Mouse (Mus musculus): ENCODE measurements around the gene Nf2. TPM values are rescaled to one million over a fixed set of nuclear protein-coding genes. Genes with fewer than 3 reads are reported as not detected.

Gene Nf2
- polyA plus RNA-seq, 1 experiment from 2014 or later = 13.5 TPM

- Histone ChIP-seq H3K27me3 (no peaks in the 10 kb centered on the region), H3K9me3 (replicated peaks) (no peaks in the 10 kb centered on the region), H3K4me3 (replicated peaks) (no peak overlapping the region), H3K4me2 (no peak overlapping the region), H3K36me3 (replicated peaks) (peaks cover 64% of the 10 kb centered on the region), H3K9ac (no peak overlapping the region), H3K27ac (replicated peaks) (no peak overlapping the region), H3K4me1 (replicated peaks) (no peaks in the 10 kb centered on the region)
- WGBS (ENCODE audit: insufficient replicate concordance) = 84% methylated on average over 5 of the region's 5 CpGs
- no peak for ATAC-seq (ENCODE audit: insufficient read depth)
These were observed 59.6 kb downstream of the Nf2 start for GRCm38 (mm10) chr11:4789691-4790090.

GRCm38 (mm10) chr11:4784629-4785142 is 64.7 kb downstream of the Nf2 start:
- WGBS (ENCODE audit: insufficient replicate concordance) = 47% methylated on average over 5 of the region's 5 CpGs

GRCm38 (mm10) chr11:4783116-4783515 is 66.2 kb downstream of the Nf2 start:
- no peak overlapping the region for H3K4me2 ChIP-seq
- no peaks in the 10 kb centered on the region for H3K4me1 ChIP-seq (replicated peaks)
- no peak overlapping the region for H3K9ac ChIP-seq
- no peak for ATAC-seq (ENCODE audit: insufficient read depth)
- WGBS (ENCODE audit: insufficient replicate concordance) = 56% methylated on average over 3 of the region's 3 CpGs
- no peaks in the 10 kb centered on the region for H3K27me3 ChIP-seq
- H3K4me3 ChIP-seq (replicated peaks) = no peak overlapping the region
- H3K27ac ChIP-seq (replicated peaks) = no peak overlapping the region
- peaks cover 49% of the 10 kb centered on the region for H3K36me3 ChIP-seq (replicated peaks)
- no peaks in the 10 kb centered on the region for H3K9me3 ChIP-seq (replicated peaks)

More at GRCm38 (mm10) chr11:4784629-4785142, 64.7 kb downstream of the Nf2 start:
- no peak overlapping the region for H3K4me3 ChIP-seq (replicated peaks)
- H3K36me3 ChIP-seq (replicated peaks) = peaks cover 46% of the 10 kb centered on the region
- no peak overlapping the region for H3K9ac ChIP-seq
- H3K27me3 ChIP-seq = no peaks in the 10 kb centered on the region
- H3K9me3 ChIP-seq (replicated peaks) = no peaks in the 10 kb centered on the region
- H3K4me1 ChIP-seq (replicated peaks) = no peaks in the 10 kb centered on the region
- ATAC-seq (ENCODE audit: insufficient read depth) = no peak
- no peak overlapping the region for H3K27ac ChIP-seq (replicated peaks)
- H3K4me2 ChIP-seq = no peak overlapping the region

GRCm38 (mm10) chr11:4780927-4781326 is 68.4 kb downstream of the Nf2 start:
- no peaks in the 10 kb centered on the region for H3K4me1 ChIP-seq (replicated peaks)
- H3K4me3 ChIP-seq (replicated peaks) = no peak overlapping the region
- no peak overlapping the region for H3K9ac ChIP-seq
- 71% methylated on average over 3 of the region's 3 CpGs for WGBS (ENCODE audit: insufficient replicate concordance)
- no peak for ATAC-seq (ENCODE audit: insufficient read depth)
- no peaks in the 10 kb centered on the region for H3K27me3 ChIP-seq
- H3K27ac ChIP-seq (replicated peaks) = no peak overlapping the region
- H3K36me3 ChIP-seq (replicated peaks) = peaks cover 30% of the 10 kb centered on the region
- no peaks in the 10 kb centered on the region for H3K9me3 ChIP-seq (replicated peaks)
- H3K4me2 ChIP-seq = no peak overlapping the region

GRCm38 (mm10) chr11:4772925-4773324 is 76.4 kb downstream of the Nf2 start:
- Histone ChIP-seq H3K27ac (replicated peaks) (no peak overlapping the region), H3K4me3 (replicated peaks) (no peak overlapping the region), H3K27me3 (no peaks in the 10 kb centered on the region), H3K36me3 (replicated peaks) (peaks cover 6% of the 10 kb centered on the region), H3K9me3 (replicated peaks) (no peaks in the 10 kb centered on the region), H3K4me1 (replicated peaks) (no peaks in the 10 kb centered on the region), H3K4me2 (no peak overlapping the region), H3K9ac (no peak overlapping the region)
- WGBS (ENCODE audit: insufficient replicate concordance) = 25% methylated on average over 3 of the region's 3 CpGs
- no peak for ATAC-seq (ENCODE audit: insufficient read depth)

- Histone ChIP-seq H3K4me3 (replicated peaks) (no peak overlapping the region), H3K4me2 (no peak overlapping the region), H3K36me3 (replicated peaks) (peaks cover 5% of the 10 kb centered on the region), H3K9me3 (replicated peaks) (no peaks in the 10 kb centered on the region), H3K4me1 (replicated peaks) (no peaks in the 10 kb centered on the region), H3K9ac (no peak overlapping the region), H3K27me3 (no peaks in the 10 kb centered on the region), H3K27ac (replicated peaks) (no peak overlapping the region)
- no peak for ATAC-seq (ENCODE audit: insufficient read depth)
- WGBS (ENCODE audit: insufficient replicate concordance) = 61% methylated on average over 7 of the region's 7 CpGs
These were observed 77.6 kb downstream of the Nf2 start for GRCm38 (mm10) chr11:4771756-4772155.

GRCm38 (mm10) chr11:4769881-4770280 is 79.5 kb downstream of the Nf2 start:
- H3K9me3 ChIP-seq (replicated peaks) = no peaks in the 10 kb centered on the region
- H3K27me3 ChIP-seq = no peaks in the 10 kb centered on the region
- H3K27ac ChIP-seq (replicated peaks) = no peak overlapping the region
- H3K4me1 ChIP-seq (replicated peaks) = no peaks in the 10 kb centered on the region
- no peak overlapping the region for H3K4me3 ChIP-seq (replicated peaks)
- peaks cover 5% of the 10 kb centered on the region; the same call in 1 of the 2 replicates for H3K36me3 ChIP-seq (replicated peaks)
- ATAC-seq (ENCODE audit: insufficient read depth) = no peak
- no peak overlapping the region for H3K9ac ChIP-seq
- H3K4me2 ChIP-seq = no peak overlapping the region
- 85% methylated on average over 6 of the region's 6 CpGs for WGBS (ENCODE audit: insufficient replicate concordance)

- peaks cover 5% of the 10 kb centered on the region; the same call in 1 of the 2 replicates for H3K36me3 ChIP-seq (replicated peaks)
- no peaks in the 10 kb centered on the region for H3K27me3 ChIP-seq
- no peak overlapping the region for H3K27ac ChIP-seq (replicated peaks)
- no peak overlapping the region for H3K9ac ChIP-seq
- H3K9me3 ChIP-seq (replicated peaks) = no peaks in the 10 kb centered on the region
- WGBS (ENCODE audit: insufficient replicate concordance) = 69% methylated on average over 7 of the region's 7 CpGs
- H3K4me2 ChIP-seq = no peak overlapping the region
- H3K4me1 ChIP-seq (replicated peaks) = no peaks in the 10 kb centered on the region
- ATAC-seq (ENCODE audit: insufficient read depth) = no peak
- no peak overlapping the region for H3K4me3 ChIP-seq (replicated peaks)
These were observed 80.0 kb downstream of the Nf2 start for GRCm38 (mm10) chr11:4769293-4769692.

- ATAC-seq (ENCODE audit: insufficient read depth) = no peak
- H3K9me3 ChIP-seq (replicated peaks) = no peaks in the 10 kb centered on the region
- 71% methylated on average over 4 of the region's 4 CpGs for WGBS (ENCODE audit: insufficient replicate concordance)
- no peak overlapping the region for H3K4me3 ChIP-seq (replicated peaks)
- H3K27ac ChIP-seq (replicated peaks) = no peak overlapping the region
- no peaks in the 10 kb centered on the region for H3K4me1 ChIP-seq (replicated peaks)
- peaks cover 5% of the 10 kb centered on the region; the same call in 1 of the 2 replicates for H3K36me3 ChIP-seq (replicated peaks)
- H3K9ac ChIP-seq = no peak overlapping the region
- H3K27me3 ChIP-seq = peaks cover 4% of the 10 kb centered on the region
- H3K4me2 ChIP-seq = no peak overlapping the region
These were observed 80.9 kb downstream of the Nf2 start for GRCm38 (mm10) chr11:4768399-4768798.

GRCm38 (mm10) chr11:4764476-4764875 is 84.9 kb downstream of the Nf2 start:
- no peak overlapping the region for H3K9ac ChIP-seq
- WGBS (ENCODE audit: insufficient replicate concordance) = 53% methylated on average over 5 of the region's 5 CpGs
- no peak for ATAC-seq (ENCODE audit: insufficient read depth)
- H3K4me2 ChIP-seq = no peak overlapping the region
- H3K4me3 ChIP-seq (replicated peaks) = no peak overlapping the region
- H3K27ac ChIP-seq (replicated peaks) = no peak overlapping the region
- H3K36me3 ChIP-seq (replicated peaks) = no peaks in the 10 kb centered on the region
- H3K4me1 ChIP-seq (replicated peaks) = no peaks in the 10 kb centered on the region
- peaks cover 29% of the 10 kb centered on the region for H3K27me3 ChIP-seq
- no peaks in the 10 kb centered on the region for H3K9me3 ChIP-seq (replicated peaks)

- no peaks in the 10 kb centered on the region for H3K9me3 ChIP-seq (replicated peaks)
- 19% methylated on average over 5 of the region's 5 CpGs for WGBS (ENCODE audit: insufficient replicate concordance)
- no peak overlapping the region for H3K27ac ChIP-seq (replicated peaks)
- no peaks in the 10 kb centered on the region for H3K4me1 ChIP-seq (replicated peaks)
- no peak overlapping the region for H3K9ac ChIP-seq
- no peak overlapping the region for H3K4me2 ChIP-seq
- no peaks in the 10 kb centered on the region for H3K36me3 ChIP-seq (replicated peaks)
- no peak overlapping the region for H3K4me3 ChIP-seq (replicated peaks)
- peaks cover 29% of the 10 kb centered on the region for H3K27me3 ChIP-seq
- ATAC-seq (ENCODE audit: insufficient read depth) = no peak
These were observed 85.7 kb downstream of the Nf2 start for GRCm38 (mm10) chr11:4763631-4764030.

GRCm38 (mm10) chr11:4762511-4762910 is 86.8 kb downstream of the Nf2 start:
- no peaks in the 10 kb centered on the region for H3K9me3 ChIP-seq (replicated peaks)
- WGBS (ENCODE audit: insufficient replicate concordance) = 17% methylated on average over 2 of the region's 2 CpGs
- H3K4me2 ChIP-seq = no peak overlapping the region
- peaks cover 29% of the 10 kb centered on the region for H3K27me3 ChIP-seq
- H3K4me3 ChIP-seq (replicated peaks) = no peak overlapping the region
- no peak overlapping the region for H3K27ac ChIP-seq (replicated peaks)
- H3K9ac ChIP-seq = no peak overlapping the region
- no peaks in the 10 kb centered on the region for H3K4me1 ChIP-seq (replicated peaks)
- no peaks in the 10 kb centered on the region for H3K36me3 ChIP-seq (replicated peaks)
- ATAC-seq (ENCODE audit: insufficient read depth) = no peak

Data from liver, embryonic 15.5 days (tissue).